Mouse (Mus musculus) heart, postnatal 10 days (tissue): Measurements from ENCODE around the gene Gdf15. TPM values are rescaled to one million over a fixed set of nuclear protein-coding genes. Genes with fewer than 3 reads are reported as not detected.

Source experiments
- DNase-seq, 2 experiments: peaks; one replicate each; pipeline ENCODE4 v3.0.0; 2021
- intact Hi-C: fragments of 180-260 bp; cut with DNase I; formaldehyde crosslinking; loops from one replicate; pipeline ENCODE4 v1.15.1; 2025
- total RNA-seq, 2 experiments: library from RNA; stranded (reverse); gene quantifications; 2 replicates each; pipeline ENCODE4 v1.2.3; 2021

Gdf15 gene
- total RNA-seq, 2 experiments from 2014 or later = 0.86 to 1.1 TPM

DNA sequence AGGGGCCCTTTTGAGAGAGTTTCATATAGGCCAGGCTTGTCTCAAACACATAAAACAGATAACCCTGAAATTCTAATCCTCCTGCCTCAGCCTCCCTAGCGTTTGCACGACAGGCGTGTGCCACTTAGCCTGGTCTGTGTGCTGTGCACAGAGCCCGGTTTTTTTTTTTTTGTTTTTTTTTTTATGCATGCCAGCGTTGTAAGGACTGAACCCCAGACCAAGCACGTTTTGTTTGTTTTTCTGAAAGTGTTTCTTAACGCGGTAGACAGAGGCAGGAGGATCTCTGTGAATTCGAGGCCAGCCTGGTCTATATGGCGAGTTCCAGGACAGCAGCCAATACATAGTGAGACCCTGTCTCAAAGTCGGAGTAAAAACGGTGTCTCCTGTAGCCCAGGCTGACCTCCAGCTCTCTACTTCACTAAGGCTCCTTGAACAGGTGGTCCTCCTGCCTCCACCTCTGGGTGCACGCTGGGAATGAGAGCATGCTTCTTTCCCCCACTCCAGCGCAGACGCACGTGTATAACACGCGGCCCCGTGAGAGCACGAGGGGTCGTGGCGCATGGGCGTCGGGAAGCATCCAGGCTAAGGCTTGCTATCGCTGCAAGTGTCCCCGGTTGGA lies 23.4 kb downstream of the Gdf15 start, which contains the start of gene Ssbp4:
TSS of gene Ssbp4 (minus strand) at position 124 of the 619 bp plus-strand sequence.
- intact Hi-C loops = no loop called here
- no peak for DNase-seq

DNA sequence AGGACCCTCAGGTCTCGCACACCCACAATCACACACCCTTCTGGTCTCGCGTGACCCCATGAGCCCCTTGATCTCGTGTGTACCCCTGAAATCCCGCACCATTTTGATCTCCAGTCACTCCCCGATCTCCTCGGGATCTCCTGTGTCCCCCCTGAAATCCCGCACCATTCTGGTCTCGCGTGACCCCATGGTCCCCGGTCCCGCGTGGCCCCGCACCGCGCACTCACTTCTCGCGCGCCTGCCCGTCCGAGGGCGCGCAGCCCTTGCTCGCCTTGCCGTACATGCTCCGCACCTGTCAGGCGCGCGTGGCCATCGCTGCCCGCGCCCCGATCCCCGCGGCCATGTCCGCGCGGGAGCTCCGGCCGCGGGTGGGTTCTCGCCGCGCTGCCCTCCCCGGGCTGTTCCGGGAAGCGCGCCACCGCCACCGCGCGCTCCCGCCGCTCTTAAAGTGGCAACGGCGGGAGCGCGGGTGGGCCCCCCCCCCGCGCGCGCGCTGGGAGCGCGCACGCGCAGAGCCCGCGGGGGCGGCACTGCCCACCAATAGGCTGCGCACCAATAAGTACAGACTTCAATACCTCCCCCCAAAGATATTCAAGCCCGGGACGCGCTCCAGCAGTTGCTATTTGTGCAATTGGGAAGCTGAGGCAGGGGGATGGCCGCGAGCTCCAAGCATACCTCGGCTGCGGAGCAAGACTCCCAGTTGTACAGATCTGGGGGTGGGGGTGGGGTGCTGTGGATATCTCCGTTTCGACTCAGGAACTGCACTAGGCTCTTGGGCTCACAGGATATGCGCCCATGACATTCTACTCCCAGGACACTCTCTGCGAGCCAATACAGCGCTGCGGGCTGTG lies 24.1 kb downstream of the Gdf15 start:
- DNase-seq = peak; percentile 64 to 70
- intact Hi-C loops = no loop called here

DNA sequence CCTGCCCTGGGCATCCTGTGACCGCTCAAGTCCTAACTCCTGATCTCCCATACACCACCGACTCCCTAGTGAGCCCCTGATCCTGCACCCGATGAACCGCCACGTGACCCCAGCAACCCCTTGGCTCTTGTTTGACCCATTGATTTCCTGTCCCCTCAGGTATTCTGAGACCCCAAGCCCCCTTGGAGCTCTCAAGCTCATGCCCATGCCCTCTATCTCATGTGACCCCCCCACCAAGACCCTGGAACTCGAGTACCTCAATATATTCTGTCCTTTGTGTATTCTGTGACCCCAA lies 24.7 kb downstream of the Gdf15 start:
- DNase-seq = no peak
- intact Hi-C loops = no loop called here

DNA sequence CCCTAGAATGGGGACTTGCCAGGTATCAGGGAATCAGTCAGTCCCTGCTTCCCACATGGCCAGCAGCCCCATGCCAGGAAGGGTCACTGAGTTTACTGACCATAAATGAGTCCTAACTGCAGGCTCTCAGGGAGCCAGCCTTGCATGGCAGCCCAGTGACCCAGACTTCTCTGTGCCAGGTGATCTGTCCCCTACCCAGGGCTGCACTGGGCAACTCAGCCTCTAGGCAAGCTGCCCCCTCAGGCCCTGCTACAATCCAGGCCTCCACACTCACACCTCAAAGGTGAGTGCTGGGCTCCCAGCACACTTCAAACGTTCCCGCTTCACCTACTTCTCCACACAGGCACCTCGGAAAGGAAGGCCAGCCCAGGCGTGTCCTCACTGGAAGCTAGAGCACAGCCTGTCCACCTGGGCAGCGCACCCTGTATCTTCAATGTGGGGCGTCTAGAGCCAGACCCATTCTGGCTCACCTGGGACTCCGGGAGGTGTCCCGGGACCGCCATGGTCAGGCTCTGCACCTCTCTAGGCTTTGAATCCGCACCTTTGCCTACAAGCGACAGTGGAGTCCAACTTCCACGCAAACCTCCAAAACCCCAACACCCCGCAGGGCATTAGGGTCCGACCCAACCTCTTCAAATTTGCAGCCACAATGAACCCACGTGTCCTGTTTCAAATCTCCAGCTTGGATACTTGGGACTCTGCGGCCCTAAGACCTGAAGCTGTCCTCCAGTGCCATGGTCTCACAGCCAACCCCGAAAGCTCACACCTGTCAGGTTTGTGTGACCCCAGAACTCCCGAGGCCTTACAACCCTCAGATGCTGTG lies 25.3 kb downstream of the Gdf15 start:
- no peak for DNase-seq
- intact Hi-C loops = no loop called here

DNA sequence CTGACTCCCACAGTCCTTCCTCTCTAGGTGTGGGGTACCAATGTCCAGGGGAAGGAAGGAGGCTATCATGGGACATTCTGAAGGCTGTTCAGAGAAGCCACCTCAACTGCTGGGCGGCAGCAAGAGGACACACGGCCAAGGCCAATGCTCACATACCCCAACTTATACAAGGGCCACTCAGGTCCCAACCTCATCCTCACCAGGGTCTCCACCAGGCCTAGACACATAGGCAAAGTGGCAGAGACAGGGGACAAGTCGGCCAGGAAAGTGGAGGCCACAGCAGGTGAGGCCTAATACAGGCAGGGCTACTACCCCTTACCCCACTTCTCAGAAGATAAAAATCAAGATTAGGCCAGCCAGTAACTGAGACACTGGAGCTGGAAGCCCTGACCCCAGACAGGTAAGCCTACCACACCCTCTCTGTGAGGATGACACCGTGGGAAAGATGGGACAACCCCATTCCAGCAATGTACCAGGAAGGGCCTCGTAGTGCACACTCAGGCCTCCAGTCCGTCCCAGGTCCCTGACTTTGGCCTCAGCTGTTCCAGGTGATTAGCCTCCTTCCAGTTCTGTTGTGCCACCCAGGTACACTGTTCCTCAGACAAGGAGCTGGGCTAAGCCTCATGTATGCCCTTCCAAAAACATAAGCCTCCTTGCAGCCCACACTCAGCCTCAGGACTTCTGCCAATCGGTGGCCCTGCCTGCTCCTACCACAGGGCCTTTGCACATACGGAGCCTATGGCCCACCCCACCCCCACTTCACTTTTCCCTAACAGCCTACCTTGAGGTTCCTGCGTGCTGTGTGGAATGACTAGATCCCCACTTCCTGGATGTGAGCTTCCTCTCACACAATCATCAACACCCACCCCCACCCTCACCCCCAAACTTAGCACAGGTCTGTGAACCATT lies 26.1 kb downstream of the Gdf15 start:
- intact Hi-C loops = no loop called here
- DNase-seq = no peak

DNA sequence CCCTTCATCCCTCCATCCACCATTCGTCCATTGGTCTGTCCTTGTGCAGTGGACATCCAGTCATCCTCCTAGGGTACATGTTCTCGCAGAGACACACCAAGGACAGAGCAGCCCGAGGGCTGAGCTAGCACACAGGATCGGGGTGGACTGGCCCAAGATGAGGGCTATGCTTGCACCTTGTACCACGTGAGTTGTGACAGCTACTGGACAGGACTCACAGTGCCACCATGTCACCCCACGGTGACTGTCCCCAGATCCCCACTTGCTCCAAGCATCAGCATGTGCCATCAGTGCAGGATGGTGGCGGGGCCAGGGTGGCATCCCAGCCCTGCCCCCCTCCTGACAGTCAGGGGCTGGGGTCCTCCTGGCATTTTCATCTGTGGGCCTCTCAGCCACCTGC lies 27.7 kb downstream of the Gdf15 start:
- no peak for DNase-seq
- intact Hi-C loops = no loop called here

DNA sequence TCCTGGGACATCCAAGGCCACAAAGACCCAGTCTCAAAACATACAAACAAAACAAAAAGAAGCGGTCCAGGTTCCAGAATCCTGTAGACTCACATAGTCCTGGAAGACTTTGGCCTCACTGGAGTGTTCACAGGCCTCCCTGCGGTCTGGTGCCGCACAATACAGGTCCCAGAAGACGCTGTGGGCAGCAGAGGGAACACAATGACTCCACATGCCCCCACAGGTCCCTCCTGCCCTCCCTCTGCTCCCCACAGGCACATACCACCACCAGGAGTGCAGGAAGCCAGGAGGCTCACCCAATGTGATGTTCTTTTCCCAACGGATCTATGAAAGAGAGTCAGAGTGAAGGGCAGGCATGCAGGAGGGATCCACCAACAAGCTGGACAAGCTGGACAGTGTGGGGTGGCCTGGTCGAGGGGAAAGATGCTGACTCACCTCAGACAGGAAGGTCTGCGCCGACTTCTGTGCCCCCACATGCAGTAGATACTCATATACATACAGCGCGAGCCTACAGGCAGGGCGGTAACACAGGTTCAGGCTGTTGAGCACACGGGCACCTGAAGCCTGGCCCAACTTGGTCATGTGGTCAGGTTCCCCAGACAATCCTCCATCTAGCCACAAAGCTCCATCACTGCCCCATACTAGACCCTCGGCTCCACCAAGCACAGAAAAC lies 30.0 kb downstream of the Gdf15 start:
- intact Hi-C loops = no loop called here
- no peak for DNase-seq

DNA sequence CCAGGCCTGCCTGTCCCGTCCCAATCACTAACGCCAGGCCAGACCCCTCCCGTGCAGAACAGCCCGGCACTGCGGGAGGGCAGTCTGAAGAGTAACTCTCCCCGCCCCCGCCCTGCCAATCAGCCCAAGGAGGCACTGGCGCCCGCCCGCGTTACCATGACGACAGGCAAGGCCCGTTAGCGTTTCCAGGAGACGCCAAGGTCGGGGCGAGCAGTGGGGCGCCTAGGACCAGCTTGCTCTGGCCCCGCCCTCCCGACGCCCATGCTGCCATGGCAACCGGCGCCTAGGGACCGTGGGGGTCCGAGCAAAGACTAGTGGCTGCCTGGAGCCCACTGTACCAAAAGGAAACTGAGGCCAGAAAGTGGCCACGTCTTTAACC lies 31.0 kb downstream of the Gdf15 start:
- intact Hi-C loops = no loop called here
- DNase-seq = peak; percentile 78 to 84

DNA sequence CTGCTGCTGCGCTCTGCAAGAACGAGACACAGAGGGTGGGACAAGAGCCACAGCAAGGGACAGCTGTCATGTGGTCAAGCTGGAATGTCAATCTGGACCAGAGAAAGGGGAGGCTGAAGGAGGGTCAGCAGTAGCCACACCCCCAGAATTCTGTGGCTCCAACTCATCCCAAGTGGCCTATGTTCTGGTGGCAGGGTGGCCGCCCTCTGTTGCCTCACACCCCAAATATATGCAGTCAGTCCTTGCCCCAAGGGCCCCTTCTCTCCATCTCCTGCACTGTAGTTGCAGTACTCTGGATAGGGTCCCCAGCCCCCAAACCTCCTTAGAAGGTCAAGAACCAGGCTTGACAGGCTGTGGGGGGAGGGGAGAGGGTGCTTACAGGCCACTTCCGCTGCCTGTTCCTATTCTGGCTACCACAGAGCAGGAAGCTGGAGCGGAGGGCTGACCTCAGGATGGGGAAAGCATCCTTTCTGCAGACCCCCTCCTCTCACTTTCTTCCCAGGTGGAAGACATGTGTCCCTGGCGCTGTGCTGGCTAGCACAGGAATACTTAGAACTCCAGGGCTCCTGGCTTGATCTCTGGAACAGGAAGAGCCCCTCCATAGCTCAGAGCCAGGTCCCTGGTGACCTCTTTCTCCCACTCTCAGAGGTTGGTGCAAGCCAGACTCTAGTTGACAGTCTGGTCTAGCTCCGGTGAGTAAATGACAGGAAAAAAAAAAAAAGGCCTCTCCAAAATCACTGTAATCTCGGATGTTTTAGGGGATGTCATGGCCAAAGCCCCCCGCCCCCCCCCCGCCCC lies 31.6 kb downstream of the Gdf15 start:
- peak; percentile 61 to 71 for DNase-seq
- intact Hi-C loops = no loop called here

DNA sequence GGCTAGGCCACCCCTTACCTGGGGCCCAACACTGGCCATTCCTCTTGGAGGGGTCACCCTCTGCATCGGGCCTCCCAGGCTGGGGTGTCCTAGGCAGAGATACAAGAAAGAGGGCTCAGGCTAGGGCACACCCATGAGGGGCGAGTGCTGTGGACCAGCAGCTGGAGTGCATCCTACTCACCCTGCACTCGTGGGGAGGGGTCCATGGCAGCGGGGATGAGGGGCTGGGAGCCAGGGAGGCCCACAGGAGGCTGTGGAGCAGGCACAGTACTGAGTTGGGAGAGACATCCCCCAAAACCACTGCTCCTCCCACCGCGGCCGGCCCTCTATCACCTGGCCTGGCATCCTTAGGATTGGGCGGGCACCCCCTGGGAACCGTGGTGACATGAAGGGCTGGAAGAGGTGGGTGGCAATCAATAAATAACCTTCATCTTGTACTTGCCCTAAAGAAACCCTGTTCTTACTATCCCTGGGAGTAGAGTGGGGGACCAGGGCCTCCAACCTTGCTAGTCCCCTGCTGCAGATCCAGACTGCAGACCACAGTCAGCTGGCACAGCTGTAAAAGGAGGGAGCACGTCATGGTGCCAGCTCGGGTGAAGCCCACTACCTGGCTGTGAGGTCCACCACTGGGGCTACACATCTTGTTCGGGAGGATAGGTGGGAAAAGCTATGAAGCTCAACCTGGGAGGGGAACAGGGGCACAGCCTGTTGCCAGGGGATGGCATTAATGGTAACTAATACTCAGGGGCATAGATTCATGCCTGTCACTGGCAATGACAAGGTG lies 32.6 kb downstream of the Gdf15 start:
- intact Hi-C loops = no loop called here
- DNase-seq = no peak

DNA sequence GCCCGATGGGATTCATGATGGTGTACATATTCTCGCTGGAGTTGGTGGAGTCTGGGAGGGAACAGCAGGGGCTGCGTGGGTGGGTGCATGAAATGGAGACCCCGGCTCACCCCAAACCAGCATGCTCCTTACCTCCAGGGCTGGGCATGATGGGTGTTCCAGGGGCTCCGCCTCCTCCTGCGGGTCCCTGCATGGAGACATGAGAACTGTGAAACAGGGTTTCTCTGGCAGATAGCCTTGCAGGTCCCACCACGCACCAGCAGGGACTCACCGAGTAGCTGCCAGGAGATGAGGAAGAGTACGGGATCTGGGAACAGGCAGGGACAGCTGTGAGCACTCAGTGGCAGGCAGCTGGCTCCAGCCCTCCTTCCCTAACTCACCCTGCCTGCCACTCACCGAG lies 33.5 kb downstream of the Gdf15 start:
- no peak for DNase-seq
- intact Hi-C loops = no loop called here

DNA sequence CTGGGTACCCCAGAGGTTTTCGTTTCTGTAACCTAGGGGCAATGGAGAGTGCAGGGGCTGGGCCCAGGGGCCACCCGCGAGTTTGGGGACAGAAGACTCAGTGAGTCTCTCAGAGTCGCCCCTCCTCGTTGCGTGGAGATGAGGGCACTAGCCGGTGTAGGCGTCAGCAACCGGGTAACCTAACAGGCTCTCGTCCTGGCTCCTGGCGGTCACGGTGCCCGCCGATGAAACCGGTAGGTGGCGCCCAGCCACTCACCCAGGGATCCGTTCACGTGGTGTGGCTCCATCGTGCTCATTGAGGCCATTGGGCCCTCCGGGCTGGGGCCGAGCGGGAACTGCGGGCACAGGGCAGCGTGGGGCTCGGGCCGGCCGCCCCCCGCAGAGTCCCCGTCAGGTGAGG lies 34.0 kb downstream of the Gdf15 start:
- intact Hi-C loops = no loop called here
- peak; percentile 84 to 86 for DNase-seq

DNA sequence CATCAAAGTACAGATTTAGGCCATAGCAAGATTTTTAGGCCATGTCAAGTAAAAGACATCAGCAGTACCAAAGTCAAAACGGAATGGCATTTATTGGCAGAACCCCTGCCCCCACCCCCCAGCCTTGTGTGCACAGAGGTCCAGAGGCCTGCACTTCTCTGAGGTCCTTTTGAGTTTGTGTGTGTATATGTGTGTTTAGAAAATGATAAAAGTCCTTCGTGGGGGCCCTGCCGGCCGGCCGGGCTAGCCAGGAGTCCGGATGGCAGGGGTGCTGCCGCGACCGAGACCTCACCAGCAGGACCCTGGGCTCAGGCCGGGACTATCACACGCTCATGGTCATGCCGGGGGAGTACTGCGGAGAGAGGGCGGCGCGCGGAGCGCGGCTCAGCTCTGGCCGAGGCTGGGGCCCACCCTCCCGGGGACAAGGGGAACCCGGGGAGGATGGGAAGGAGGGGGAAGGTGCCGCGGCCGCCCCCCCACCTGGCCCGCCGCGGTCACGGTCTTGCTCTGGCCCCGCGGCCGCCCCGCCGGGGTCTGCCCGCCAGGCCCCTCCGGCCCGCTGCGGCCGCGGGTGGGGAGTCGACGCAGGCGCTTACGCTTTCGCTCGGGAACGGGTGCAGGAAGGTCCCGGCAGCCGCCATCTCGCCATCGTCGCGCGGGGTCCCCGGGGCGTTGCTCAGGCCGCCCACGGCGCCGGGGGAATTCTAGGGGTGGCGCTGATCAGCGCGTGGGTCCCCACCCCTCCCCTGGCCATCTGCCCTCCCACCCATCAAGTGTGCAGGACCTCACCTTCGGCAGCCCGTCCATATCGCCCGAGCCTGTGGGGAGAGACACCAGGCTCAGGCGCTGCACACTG lies 34.6 kb downstream of the Gdf15 start:
- DNase-seq = no peak
- intact Hi-C loops = no loop called here

DNA sequence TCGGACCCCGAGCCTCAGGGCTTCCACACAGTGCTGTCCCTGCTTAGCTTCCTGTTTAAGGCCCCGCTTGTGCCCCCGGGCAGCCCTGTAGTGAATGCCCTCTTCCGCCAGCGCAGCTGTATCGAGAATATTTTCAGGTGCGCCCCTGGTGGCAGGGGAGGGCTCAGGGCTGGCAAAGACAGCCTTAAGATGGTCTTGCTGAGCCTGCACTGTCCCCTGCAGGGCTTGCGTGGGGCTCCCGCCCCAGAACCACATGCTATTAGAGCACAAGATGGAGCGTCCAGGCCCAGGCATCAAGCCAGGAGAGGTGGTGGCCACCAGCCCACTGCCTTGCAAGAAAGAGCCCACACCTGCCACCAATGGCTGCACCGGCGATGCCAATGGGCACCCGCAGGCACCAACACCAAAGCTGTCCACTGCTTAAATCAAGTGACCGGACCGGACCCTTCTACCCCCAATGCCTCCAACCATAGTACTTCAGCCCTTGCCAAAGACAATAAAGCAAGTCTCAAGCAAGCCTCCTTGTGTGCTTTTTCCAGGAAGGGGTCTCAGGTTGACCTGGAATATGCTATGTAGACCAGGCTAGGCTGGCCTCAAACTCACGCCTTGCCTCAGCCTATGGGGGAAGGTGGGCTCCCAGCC lies 35.4 kb downstream of the Gdf15 start:
- intact Hi-C loops = no loop called here
- DNase-seq = no peak

DNA sequence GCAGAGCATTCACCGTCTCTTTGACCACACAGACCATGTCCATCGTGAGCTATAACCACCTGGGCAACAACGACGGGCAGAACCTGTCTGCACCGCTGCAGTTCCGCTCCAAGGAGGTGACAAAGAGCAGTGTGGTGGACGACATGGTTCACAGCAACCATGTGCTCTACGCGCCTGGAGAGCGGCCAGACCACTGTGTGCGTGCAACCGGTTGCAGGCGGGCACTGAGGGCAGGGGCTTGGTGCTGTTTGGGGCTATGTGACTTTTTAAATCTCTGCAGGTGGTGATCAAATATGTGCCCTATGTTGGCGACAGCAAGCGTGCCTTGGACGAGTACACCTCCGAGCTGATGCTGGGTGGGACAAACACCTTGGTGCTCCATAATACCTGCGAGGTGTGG lies 36.0 kb downstream of the Gdf15 start:
- DNase-seq = no peak
- intact Hi-C loops = no loop called here

DNA sequence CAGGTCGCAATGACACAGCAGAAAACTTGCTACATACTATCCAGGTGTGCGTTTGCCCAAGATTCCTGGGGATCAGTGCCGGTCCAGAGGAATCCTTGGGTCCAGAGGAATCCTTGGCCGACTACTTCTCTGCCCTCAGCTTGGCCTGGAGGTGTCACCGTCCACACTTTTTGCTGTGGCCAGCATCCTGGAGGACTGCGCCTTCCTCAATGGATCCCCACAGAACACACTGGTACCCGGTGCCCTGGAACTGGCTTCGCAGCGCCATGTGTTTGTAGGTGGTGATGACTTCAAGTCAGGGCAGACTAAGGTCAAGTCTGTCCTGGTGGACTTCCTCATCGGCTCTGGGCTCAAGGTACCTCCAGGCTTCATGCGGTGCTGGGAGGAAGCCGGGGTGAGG lies 36.4 kb downstream of the Gdf15 start:
- no peak for DNase-seq

More for the DNA sequence above, 36.4 kb downstream of the Gdf15 start:
- intact Hi-C loops = no loop called here
